Mouse (Mus musculus) embryonic facial prominence, embryonic 13.5 days (tissue): Measurements from ENCODE around the gene Nudt17. TPM values are rescaled to one million over a fixed set of nuclear protein-coding genes. Genes with fewer than 3 reads are reported as not detected.
"Not testable (repeated sequence)": the region's sequence is repeated elsewhere in the genome, so short reads cannot be mapped to it uniquely, and the experiment has no call there.

ENCODE experiments used
- ATAC-seq: fragments of 200-750 bp; cut with Nextera tagmentation; 2 replicates; pipeline ENCODE4 v1.8.0; 2017; ENCODE audit warnings: low read depth; ENCODE audit not compliant: insufficient number of reproducible peaks, insufficient read depth, low FRiP score, low TSS enrichment
- H3K27ac ChIP-seq: fragments of 300-500 bp; sonication (generic); 2 replicates; pipeline ENCODE4 v1.5.1; 2015; ENCODE audit warnings: moderate library complexity, mild to moderate bottlenecking, inconsistent platforms
- H3K27me3 ChIP-seq: fragments of 300-500 bp; sonication (generic); 2 replicates; pipeline ENCODE4 v1.6.1; 2015; ENCODE audit warnings: mild to moderate bottlenecking, inconsistent platforms
- H3K36me3 ChIP-seq: fragments of 300-500 bp; sonication (generic); 2 replicates; pipeline ENCODE4 v1.6.1; 2015; ENCODE audit warnings: mild to moderate bottlenecking, inconsistent platforms
- H3K4me1 ChIP-seq: fragments of 300-500 bp; sonication (generic); 2 replicates; pipeline ENCODE4 v1.6.1; 2015; ENCODE audit warnings: inconsistent platforms
- H3K4me2 ChIP-seq: fragments of 300-500 bp; sonication (generic); 2 replicates; pipeline ENCODE4 v1.6.1; 2015; ENCODE audit warnings: moderate library complexity, mild to moderate bottlenecking, inconsistent platforms
- H3K4me3 ChIP-seq: fragments of 300-500 bp; sonication (generic); 2 replicates; pipeline ENCODE4 v1.5.1; 2015; ENCODE audit warnings: mild to moderate bottlenecking, inconsistent platforms
- H3K9ac ChIP-seq: fragments of 300-500 bp; sonication (generic); 2 replicates; pipeline ENCODE4 v1.6.1; 2015; ENCODE audit warnings: mild to moderate bottlenecking, inconsistent platforms
- H3K9me3 ChIP-seq: fragments of 300-500 bp; sonication (generic); 2 replicates; pipeline ENCODE4 v1.6.1; 2016; ENCODE audit warnings: inconsistent platforms
- WGBS: fragments of 180-500 bp; shearing (Covaris S2); methylation state at CpG from one replicate; pipeline ENCODE4 v1.1.7; 2015; ENCODE audit warnings: mixed read lengths; 5-methylcytosine and 5-hydroxymethylcytosine counted together
- polyA plus RNA-seq: library from polyadenylated mRNA; unstranded; fragments of >200 nt; fragmentation: Nextera tagmentation; extraction: Ambion mirVana; gene quantifications from 2 replicates; pipeline ENCODE4 v1.2.1, GENCODE M21; 2015

Nudt17 gene
- polyA plus RNA-seq, 1 experiment from 2014 or later = 16.5 TPM

DNA sequence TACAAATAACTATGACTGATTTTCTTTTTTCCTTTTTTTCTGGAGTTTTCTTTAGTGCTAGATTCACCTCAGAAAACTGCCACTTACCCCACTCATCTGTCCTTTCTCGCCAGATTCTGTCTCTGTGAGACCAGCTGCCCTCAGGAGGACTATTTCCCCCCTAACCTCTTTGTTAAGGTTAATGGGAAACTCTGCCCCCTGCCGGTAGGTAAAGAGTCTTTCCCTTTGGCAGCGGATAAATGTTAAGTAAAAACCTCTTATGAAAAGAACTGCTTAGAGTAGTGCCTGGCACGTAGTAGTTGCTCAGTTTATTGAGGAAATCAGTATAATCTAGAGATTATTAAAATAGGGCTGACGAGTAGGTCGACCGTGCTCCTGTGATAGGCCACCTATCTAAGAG, 8.0 kb downstream of the Nudt17 start:
- H3K4me1 ChIP-seq = peaks cover 25% of the 10 kb centered on the region
- ATAC-seq = no peak

DNA sequence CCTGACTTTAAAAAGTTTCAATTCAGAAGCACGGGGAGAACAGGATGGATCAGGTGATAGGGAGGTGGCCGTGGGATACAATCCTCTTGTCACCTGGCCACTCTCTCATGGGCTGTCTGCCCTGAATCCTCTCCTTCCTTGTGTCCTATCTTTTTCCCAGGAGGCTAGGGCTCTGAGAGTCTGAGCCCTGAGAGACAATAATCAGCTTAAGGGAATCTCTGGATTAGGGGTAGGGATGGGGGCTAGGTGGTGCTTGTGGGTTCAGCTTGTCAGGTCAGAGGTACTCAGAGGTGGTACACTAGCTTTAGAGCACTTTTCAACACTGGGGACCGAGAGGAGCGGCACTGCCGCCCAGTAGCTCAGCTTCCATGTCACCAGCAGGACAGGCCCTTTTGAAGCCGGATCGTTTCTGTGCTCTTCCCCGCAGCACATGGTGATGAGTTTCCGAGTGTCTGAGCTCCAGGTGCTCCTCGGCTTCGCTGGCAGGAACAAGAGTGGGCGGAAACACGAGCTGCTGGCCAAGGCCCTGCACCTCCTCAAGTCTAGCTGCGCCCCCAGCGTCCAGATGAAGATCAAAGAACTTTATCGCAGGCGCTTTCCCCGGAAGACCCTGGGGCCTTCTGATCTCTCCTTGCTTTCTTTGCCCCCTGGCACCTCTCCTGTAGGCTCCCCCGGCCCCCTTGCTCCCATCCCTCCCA, 9.2 kb downstream of the Nudt17 start:
- Histone ChIP-seq H3K4me1 (peaks cover 25% of the 10 kb centered on the region), H3K9me3 (no peaks in the 10 kb centered on the region), H3K36me3 (peaks cover 49% of the 10 kb centered on the region), H3K27me3 (no peaks in the 10 kb centered on the region), H3K9ac (peak overlapping the region; percentile 49; the same call in 1 of the 2 replicates), H3K27ac (no peak overlapping the region), H3K4me3 (no peak overlapping the region), H3K4me2 (peak overlapping the region; percentile 7; the same call in 1 of the 2 replicates)
- no peak for ATAC-seq
- WGBS = 47% methylated on average over 19 of the region's 19 CpGs

More for the DNA sequence above, 8.0 kb downstream of the Nudt17 start:
- no peak overlapping the region for H3K9ac ChIP-seq
- WGBS = 57% methylated on average over 7 of the region's 7 CpGs
- H3K4me2 ChIP-seq = no peak overlapping the region
- peaks cover 62% of the 10 kb centered on the region for H3K36me3 ChIP-seq
- H3K27me3 ChIP-seq = no peaks in the 10 kb centered on the region
- H3K27ac ChIP-seq = no peak overlapping the region
- H3K4me3 ChIP-seq = no peak overlapping the region
- H3K9me3 ChIP-seq = no peaks in the 10 kb centered on the region

DNA sequence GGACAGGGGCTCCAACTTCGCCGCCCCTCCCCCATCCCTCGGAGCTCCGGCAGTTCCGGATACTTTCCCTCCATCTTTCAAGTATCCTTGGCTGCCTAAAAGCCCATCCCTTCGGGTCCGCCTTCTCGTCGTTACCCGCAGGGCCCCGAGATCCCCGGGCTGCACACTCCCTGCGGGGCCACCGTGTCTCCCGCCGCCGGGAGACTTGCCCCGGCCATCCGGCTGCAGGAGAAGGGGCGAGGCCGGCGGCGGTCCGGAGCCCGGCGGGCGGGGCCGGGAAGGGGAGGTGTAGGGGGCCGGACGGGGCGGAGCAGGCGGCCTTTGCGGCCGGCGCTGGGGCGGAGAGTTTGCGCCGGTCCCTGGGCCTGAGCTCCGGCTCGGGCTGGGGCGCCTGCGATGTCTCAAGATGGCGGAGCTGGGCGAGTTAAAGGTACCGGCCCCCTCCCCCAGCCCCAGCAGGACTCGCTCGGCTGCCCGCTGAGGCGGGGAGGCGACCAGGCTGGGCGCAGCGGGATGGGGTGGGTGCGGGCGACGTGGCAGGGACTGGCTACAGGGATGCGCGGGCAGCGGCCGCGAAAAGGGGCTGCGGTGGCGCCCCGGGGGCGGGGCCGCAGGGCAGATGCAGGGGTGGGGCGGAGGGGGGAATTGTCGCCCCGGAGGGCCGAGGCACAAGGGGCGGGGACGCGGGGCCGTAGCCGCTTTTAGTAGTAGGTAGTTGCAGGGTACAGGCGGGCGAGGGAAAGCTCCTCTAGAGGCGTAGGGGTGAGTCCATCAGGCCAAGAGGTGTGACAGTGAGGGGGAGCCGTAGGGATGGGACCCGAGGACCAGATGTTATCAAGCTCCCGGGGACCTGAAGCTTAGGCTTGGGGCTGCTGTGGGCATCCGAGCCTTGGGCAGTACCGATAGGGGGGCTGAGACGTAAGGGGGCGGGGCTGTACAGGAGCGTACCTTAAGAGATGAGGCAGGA, 11.3 kb downstream of the Nudt17 start:
- peaks cover 31% of the 10 kb centered on the region for H3K36me3 ChIP-seq
- WGBS = under 1% methylated on average over 70 of the region's 85 CpGs
- peak overlapping the region; percentile 87 for H3K9ac ChIP-seq
- peak overlapping the region; percentile 95 for H3K27ac ChIP-seq
- H3K9me3 ChIP-seq = no peaks in the 10 kb centered on the region
- H3K4me3 ChIP-seq = peak overlapping the region; percentile 86
- no peaks in the 10 kb centered on the region for H3K27me3 ChIP-seq
- H3K4me1 ChIP-seq = peaks cover 25% of the 10 kb centered on the region
- ATAC-seq = peak; percentile 91
- H3K4me2 ChIP-seq = peak overlapping the region; percentile 76

DNA sequence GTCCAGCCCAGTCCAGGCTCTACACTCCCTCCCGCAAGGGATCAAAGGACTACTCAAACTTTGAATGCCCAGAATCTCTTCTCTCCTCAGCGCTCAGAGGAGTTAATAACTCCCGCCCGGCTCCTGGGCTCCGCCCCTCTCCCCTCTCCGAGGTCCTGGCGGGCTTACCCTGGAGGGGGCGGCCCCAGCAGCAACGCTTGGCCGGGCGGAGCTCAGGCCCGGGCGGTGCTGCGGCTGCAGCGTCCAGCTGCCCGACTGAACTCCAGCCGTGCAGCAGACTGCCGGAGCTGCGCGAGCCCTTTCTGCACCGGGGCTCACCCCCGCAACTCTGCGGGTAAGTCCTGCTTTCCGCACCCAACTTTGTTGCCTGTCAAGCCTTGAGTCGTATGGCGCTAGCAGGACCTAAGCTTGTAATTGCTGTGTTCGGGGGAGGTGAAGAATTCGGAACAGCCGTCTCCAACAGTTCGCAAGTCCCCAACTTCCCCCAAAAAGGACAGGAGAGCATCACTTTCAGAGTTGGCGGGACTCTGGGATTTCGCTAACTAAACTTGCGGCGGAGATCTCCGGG, 12.1 kb downstream of the Nudt17 start, which contains the start of gene Pias3:
Gene Pias3 (plus strand): TSS at position 187 of the 568 bp plus-strand sequence.
- Histone ChIP-seq H3K4me1 (peaks cover 25% of the 10 kb centered on the region), H3K9me3 (no peaks in the 10 kb centered on the region), H3K4me2 (peak within 1 kb of the TSS; percentile 76), H3K27me3 (no peaks in the 10 kb centered on the region), H3K36me3 (peaks cover 23% of the 10 kb centered on the region), H3K27ac (peak within 1 kb of the TSS; percentile 95), H3K4me3 (peak within 1 kb of the TSS; percentile 86), H3K9ac (peak within 1 kb of the TSS; percentile 87)
- WGBS = under 1% methylated on average over 35 of the region's 35 CpGs
- peak; percentile 75 for ATAC-seq

DNA sequence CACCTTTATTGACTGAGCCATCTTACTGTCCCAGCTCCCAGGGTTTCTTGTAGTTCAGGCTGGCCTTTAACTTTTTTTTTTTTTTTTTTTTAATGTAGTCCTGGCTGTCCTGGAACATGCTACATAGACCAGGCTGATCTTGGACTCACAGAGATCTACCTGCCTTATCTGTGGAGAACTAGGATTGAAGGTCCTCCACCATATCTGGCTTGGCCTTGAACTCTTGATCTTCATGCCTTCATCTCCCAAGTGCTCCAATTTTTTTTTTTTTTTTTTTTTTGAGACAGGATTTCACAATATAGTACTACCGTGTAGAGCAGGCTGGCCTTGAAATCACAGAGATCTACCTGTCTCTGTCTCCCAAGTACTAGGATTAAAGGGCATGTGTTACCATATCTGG, 14.8 kb downstream of the Nudt17 start:
- WGBS = 74% methylated on average over 1 of the region's 1 CpGs
- peaks cover 22% of the 10 kb centered on the region for H3K4me1 ChIP-seq
- no peak overlapping the region for H3K4me2 ChIP-seq
- H3K4me3 ChIP-seq = no peak overlapping the region
- no peaks in the 10 kb centered on the region for H3K36me3 ChIP-seq
- no peak for ATAC-seq
- no peaks in the 10 kb centered on the region for H3K9me3 ChIP-seq
- H3K27ac ChIP-seq = no peak overlapping the region
- H3K9ac ChIP-seq = no peak overlapping the region
- no peaks in the 10 kb centered on the region for H3K27me3 ChIP-seq

DNA sequence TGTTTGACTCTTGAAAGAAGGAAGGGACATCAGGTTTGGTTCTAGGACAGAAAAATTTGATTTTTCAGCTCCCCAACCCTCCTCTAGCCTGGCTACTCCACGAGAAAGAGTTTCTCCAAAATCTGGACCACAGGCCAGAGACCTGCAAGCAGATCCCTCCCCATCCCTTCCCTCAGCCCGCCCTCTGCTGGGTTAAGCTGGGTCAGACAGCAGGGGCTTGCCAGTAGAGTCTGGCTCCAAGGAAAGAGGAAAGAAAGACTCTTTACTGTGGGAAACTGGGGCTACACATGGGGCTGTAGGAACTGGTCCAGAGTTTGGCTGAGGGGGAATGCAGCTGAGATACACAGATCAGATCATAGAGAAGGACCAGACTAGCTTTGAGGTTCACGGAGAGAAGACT, 15.9 kb downstream of the Nudt17 start:
- Histone ChIP-seq H3K4me2 (no peak overlapping the region), H3K4me3 (no peak overlapping the region), H3K9ac (0 out of 2 replicates have a peak overlapping the region, but pooled peaks have one; percentile 46), H3K27ac (no peak overlapping the region), H3K27me3 (no peaks in the 10 kb centered on the region), H3K9me3 (no peaks in the 10 kb centered on the region), H3K36me3 (no peaks in the 10 kb centered on the region), H3K4me1 (peaks cover 13% of the 10 kb centered on the region)
- no peak for ATAC-seq
- WGBS = 12% methylated on average over 3 of the region's 3 CpGs

DNA sequence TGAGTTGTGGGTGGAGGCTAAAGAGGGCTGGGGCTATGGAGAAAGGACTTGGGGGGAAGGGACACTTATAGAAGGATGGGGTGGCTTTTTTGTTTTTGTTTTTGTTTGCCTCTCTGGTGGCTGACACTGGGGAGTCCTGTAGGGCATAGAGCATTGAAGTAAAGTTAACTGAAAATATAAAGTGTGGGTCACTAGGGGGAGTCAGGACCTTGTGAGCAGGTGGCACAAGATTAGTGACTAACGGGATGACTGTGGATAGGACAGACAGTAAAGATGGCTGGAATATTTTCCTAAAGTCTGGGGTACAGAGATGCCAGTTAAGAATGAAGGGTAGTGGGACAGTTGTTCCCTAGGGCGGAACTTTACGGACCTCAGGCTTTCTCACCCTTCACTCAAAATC, 18.1 kb downstream of the Nudt17 start:
- Histone ChIP-seq H3K9me3 (no peaks in the 10 kb centered on the region), H3K4me1 (peaks cover 5% of the 10 kb centered on the region; the same call in 1 of the 2 replicates), H3K4me2 (no peak overlapping the region), H3K27me3 (no peaks in the 10 kb centered on the region), H3K4me3 (no peak overlapping the region), H3K9ac (no peak overlapping the region), H3K36me3 (no peaks in the 10 kb centered on the region), H3K27ac (no peak overlapping the region)
- WGBS = 46% methylated on average over 3 of the region's 3 CpGs
- ATAC-seq = no peak

DNA sequence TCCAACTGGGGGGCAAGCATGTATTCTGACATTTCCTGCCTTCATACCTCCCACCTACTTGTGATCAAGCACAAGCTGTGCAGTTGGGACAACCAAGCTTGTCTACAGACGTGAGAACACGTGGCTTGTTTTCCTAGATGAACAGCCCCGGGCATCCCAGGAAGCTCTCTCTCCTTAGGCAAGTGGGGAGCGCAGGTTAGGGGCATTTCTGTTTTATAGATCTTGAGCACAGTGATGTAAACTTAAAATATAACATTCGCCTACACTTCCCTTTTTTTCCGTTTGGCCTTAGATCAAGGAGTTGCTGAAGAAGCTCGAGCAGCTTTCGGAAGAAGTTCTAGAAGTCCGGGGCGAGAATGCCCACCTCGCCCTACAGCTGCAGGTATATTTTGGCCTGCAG, 19.5 kb downstream of the Nudt17 start:
- no peak for ATAC-seq
- H3K27me3 ChIP-seq = peaks cover 11% of the 10 kb centered on the region
- H3K27ac ChIP-seq = no peak overlapping the region
- peaks cover 16% of the 10 kb centered on the region for H3K4me1 ChIP-seq
- no peak overlapping the region for H3K9ac ChIP-seq
- 80% methylated on average over 11 of the region's 11 CpGs for WGBS
- H3K9me3 ChIP-seq = no peaks in the 10 kb centered on the region
- H3K36me3 ChIP-seq = no peaks in the 10 kb centered on the region
- no peak overlapping the region for H3K4me3 ChIP-seq
- no peak overlapping the region for H3K4me2 ChIP-seq

DNA sequence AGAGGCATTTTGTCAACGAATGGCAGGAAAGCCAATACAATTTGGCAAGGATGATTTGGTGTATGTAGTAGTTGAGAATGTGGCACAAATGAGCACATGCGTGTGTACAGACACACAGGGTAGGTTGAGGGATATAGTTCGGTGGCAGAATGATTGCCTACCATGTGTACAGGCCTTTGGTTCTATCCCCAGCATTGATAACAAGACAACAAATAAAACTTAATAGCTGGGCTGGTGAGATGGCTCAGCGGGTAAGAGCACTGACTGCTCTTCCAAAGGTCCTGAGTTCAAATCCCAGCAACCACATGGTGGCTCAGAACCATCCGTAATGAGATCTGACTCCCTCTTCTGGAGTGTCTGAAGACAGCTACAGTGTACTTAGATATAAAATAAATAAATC, 22.3 kb downstream of the Nudt17 start:
- not testable (repeated sequence) for H3K4me3 ChIP-seq, ATAC-seq, H3K9ac ChIP-seq, H3K4me2 ChIP-seq, H3K27ac ChIP-seq, H3K9me3 ChIP-seq, H3K36me3 ChIP-seq
- Histone ChIP-seq H3K27me3 (peaks cover 13% of the 10 kb centered on the region), H3K4me1 (peaks cover 16% of the 10 kb centered on the region)
- 93% methylated on average over 5 of the region's 5 CpGs for WGBS

DNA sequence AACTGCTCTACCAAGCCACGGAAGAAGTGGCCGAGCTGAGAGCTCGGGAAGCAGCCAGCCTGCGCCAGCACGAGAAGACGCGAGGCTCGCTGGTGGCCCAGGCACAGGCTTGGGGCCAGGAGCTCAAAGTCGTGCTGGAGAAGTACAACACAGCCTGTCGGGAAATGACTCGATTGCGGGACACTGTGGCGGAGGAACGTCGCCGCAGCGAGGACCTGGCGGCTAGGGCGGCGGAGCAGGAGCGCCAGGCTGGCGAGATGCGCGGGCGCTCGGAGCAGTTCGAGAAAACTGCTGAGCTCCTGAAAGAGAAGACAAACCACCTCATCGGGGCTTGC, 23.6 kb downstream of the Nudt17 start:
- WGBS = 32% methylated on average over 28 of the region's 28 CpGs
- peak overlapping the region; percentile 33; the same call in 1 of the 2 replicates for H3K27ac ChIP-seq
- H3K36me3 ChIP-seq = no peaks in the 10 kb centered on the region
- peaks cover 16% of the 10 kb centered on the region for H3K4me1 ChIP-seq
- peak overlapping the region; percentile 30 for H3K4me3 ChIP-seq
- H3K9me3 ChIP-seq = no peaks in the 10 kb centered on the region
- peak overlapping the region; percentile 59 for H3K9ac ChIP-seq
- no peak for ATAC-seq
- H3K27me3 ChIP-seq = peaks cover 24% of the 10 kb centered on the region
- peak overlapping the region; percentile 59 for H3K4me2 ChIP-seq

DNA sequence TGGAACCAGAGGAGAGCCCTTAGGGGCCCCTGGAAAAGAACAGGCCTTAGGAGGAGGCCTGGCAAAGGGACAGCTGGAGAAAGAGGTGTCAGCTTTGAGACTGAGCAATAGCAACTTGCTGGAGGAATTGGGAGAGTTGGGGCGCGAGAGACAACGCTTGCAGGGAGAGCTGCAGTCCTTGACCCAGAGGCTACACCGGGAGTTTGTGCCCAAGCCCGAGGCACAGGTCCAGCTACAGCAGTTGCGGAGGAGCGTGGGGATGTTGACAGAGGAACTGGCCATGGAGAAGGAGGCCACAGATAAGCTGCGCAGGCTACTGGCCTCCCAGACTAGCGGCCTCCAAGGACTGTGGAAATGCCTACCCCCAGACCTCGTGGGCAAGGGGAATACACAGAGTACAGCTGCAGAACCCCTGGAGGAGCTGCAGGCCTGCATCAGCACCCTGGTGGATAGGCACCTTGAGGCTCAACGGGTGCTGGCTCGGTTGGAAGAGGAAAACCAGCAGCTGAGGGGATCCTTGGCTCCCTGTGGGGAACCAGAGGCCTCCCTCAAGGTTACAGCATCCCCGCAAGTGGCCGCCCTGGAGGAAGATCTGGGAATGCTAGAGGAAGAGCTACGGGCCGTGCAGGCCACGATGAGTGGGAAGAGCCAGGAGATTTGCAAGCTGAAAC, 24.1 kb downstream of the Nudt17 start:
- Histone ChIP-seq H3K4me1 (peaks cover 11% of the 10 kb centered on the region), H3K9me3 (no peaks in the 10 kb centered on the region), H3K27ac (peak overlapping the region; percentile 33; the same call in 1 of the 2 replicates), H3K4me2 (peak overlapping the region; percentile 59), H3K4me3 (peak overlapping the region; percentile 30), H3K27me3 (peaks cover 29% of the 10 kb centered on the region), H3K9ac (peak overlapping the region; percentile 59), H3K36me3 (no peaks in the 10 kb centered on the region)
- no peak for ATAC-seq
- 55% methylated on average over 17 of the region's 17 CpGs for WGBS
